Mouse (Mus musculus) forebrain, embryonic 13.5 days (tissue): ENCODE measurements around the gene Fam120a. TPM values are rescaled to one million over a fixed set of nuclear protein-coding genes. Genes with fewer than 3 reads are reported as not detected.

Experiments
- ATAC-seq: fragments of 200-750 bp; cut with Nextera tagmentation; 2 replicates; pipeline ENCODE4 v1.8.0; 2017
- H3K27ac ChIP-seq: fragments of 300-500 bp; sonication (generic); 2 replicates; pipeline ENCODE4 v1.5.1; 2015; ENCODE audit warnings: inconsistent platforms, mild to moderate bottlenecking, moderate library complexity
- H3K27me3 ChIP-seq: fragments of 300-500 bp; sonication (generic); 2 replicates; pipeline ENCODE4 v1.6.1; 2015; ENCODE audit warnings: mild to moderate bottlenecking, inconsistent platforms
- H3K36me3 ChIP-seq: fragments of 300-500 bp; sonication (generic); 2 replicates; pipeline ENCODE4 v1.6.1; 2015; ENCODE audit warnings: mild to moderate bottlenecking, inconsistent platforms; ENCODE audit not compliant: poor library complexity, severe bottlenecking
- H3K4me1 ChIP-seq: fragments of 300-500 bp; sonication (generic); 2 replicates; pipeline ENCODE4 v1.6.1; 2015; ENCODE audit warnings: inconsistent platforms
- H3K4me2 ChIP-seq: fragments of 300-500 bp; sonication (generic); 2 replicates; pipeline ENCODE4 v1.6.1; 2015; ENCODE audit warnings: inconsistent platforms, mild to moderate bottlenecking, moderate library complexity
- H3K4me3 ChIP-seq: fragments of 300-500 bp; sonication (generic); 2 replicates; pipeline ENCODE4 v1.5.1; 2015; ENCODE audit warnings: mild to moderate bottlenecking, inconsistent platforms
- H3K9ac ChIP-seq: fragments of 300-500 bp; sonication (generic); 2 replicates; pipeline ENCODE4 v1.6.1; 2015; ENCODE audit warnings: mild to moderate bottlenecking, inconsistent platforms
- H3K9me3 ChIP-seq: fragments of 300-500 bp; sonication (generic); replicated peaks from 2 replicates; pipeline ENCODE4 v1.6.1; 2016; ENCODE audit warnings: inconsistent platforms
- WGBS: fragments of 180-500 bp; shearing (Covaris S2); methylation state at CpG from one replicate; pipeline ENCODE4 v1.1.7; 2015; 5-methylcytosine and 5-hydroxymethylcytosine counted together
- polyA plus RNA-seq: library from polyadenylated mRNA; unstranded; fragments of >200 nt; fragmentation: Nextera tagmentation; extraction: Ambion mirVana; gene quantifications from 2 replicates; pipeline ENCODE4 v1.2.1, GENCODE M21; 2015

Gene Fam120a
- polyA plus RNA-seq: 16.0 and 16.3 TPM in 2 replicates

DNA sequence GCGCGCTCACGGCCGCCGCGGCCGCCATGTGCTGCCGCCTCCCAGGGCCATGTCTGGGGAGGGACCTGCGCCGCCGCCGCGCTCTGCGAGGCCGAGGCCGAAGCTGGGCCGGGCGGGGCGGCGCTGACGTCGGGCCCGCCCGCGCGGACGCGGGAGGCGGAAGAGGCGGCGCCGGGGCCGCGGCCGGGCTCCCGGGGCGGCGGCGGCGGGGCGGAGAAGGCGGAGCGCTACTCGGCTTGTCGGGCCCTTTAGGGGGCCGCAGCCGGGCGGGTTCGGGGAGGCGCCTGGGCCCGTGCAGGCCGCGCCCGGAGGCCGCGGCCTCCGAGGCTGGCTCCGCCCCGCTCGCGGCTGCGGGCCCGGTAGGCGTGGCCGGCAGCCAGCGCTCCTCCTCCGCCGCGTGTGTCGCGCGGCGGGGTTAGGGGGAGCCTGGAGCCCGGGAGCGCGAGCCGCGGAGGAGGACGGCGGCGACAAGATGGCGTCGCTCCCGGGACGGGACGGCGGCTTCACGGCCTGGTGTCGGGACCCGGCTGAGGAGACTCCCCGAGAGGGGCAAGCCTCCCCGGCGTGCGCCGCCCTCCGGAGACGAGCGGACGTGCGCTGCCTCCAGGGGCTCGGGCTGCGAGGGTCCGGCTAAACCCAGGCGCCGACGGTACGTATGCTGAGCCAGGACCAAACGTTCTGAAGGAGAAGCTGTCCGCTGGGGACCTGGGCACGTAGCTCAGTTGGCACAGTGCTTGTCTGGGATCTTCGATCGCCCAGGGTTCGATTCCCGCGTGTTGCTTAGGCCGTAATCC, at the start of gene Fam120a:
Fam120a (minus strand) TSS at position 62 of the 794 bp plus-strand sequence.
- H3K27me3 ChIP-seq: no peaks in the 10 kb centered on the region
- whole genome bisulfite sequencing: under 1% methylated on average over 55 of the region's 116 CpGs
- no peaks in the 10 kb centered on the region for H3K9me3 ChIP-seq
- H3K27ac ChIP-seq: peak within 1 kb of the TSS; percentile 97
- H3K4me2 ChIP-seq: peak within 1 kb of the TSS; percentile 100
- H3K4me3 ChIP-seq: peak within 1 kb of the TSS; percentile 89
- ATAC-seq: peak; percentile 93
- no peaks in the 10 kb centered on the region for H3K36me3 ChIP-seq
- H3K4me1 ChIP-seq: peaks cover 52% of the 10 kb centered on the region
- H3K9ac ChIP-seq: peak within 1 kb of the TSS; percentile 97

DNA sequence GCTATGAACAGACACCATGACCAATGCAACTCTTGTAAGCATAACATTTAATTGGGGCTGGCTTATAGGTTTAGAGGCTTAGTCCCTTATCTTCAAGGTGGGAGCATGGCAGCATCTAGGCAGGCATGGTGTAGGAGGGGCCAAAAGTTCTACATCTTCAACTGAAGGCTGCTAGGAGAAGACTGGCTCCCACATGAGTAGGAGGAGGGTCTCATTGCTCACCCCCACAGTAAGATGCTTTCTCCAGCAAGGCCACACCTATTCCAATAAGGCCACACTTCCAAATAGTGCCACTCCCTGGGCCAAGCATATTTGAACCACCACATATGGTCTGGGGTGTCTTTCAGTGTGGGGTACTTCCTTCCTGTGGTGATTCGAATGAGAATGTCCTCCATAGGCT, 49.6 kb upstream of the Fam120a start:
- H3K36me3 ChIP-seq: no peaks in the 10 kb centered on the region
- H3K27me3 ChIP-seq: no peaks in the 10 kb centered on the region
- WGBS: 100% methylated on average over 1 of the region's 1 CpGs
- ATAC-seq: no peak
- H3K27ac ChIP-seq: no peak overlapping the region
- peaks cover 8% of the 10 kb centered on the region; the same call in 1 of the 2 replicates for H3K9me3 ChIP-seq
- no peak overlapping the region for H3K4me2 ChIP-seq
- peaks cover 42% of the 10 kb centered on the region for H3K4me1 ChIP-seq
- no peak overlapping the region for H3K9ac ChIP-seq
- H3K4me3 ChIP-seq: no peak overlapping the region

DNA sequence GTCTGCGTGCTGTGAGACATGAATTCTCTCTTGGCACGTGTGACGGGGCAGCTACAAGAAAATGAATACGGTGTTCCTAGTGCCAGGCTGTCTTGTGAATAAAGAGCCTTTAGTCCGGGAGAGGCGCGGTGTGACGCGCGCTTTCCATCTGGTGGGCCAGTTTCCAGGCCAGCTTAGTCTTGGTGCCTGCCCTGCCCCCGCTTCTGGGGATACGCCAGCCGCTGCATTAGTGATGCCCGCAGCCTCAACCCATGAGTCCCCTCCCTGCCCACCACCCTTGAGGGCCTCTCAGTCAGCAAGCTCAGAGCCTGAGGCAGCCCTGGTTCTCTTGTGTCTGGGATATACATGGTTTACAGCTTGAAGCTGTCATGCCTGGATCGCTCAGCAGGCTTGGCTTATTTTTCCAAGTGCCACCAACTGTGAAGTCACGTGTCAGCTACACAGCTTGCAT, 48.5 kb upstream of the Fam120a start:
- Histone ChIP-seq H3K27me3 (no peaks in the 10 kb centered on the region), H3K4me1 (peaks cover 42% of the 10 kb centered on the region), H3K36me3 (no peaks in the 10 kb centered on the region), H3K9me3 (peaks cover 8% of the 10 kb centered on the region; the same call in 1 of the 2 replicates), H3K27ac (peak overlapping the region; percentile 97), H3K4me2 (peak overlapping the region; percentile 56), H3K4me3 (peak overlapping the region; percentile 26), H3K9ac (peak overlapping the region; percentile 52)
- peak; percentile 94 for ATAC-seq
- under 1% methylated on average over 16 of the region's 16 CpGs for WGBS

DNA sequence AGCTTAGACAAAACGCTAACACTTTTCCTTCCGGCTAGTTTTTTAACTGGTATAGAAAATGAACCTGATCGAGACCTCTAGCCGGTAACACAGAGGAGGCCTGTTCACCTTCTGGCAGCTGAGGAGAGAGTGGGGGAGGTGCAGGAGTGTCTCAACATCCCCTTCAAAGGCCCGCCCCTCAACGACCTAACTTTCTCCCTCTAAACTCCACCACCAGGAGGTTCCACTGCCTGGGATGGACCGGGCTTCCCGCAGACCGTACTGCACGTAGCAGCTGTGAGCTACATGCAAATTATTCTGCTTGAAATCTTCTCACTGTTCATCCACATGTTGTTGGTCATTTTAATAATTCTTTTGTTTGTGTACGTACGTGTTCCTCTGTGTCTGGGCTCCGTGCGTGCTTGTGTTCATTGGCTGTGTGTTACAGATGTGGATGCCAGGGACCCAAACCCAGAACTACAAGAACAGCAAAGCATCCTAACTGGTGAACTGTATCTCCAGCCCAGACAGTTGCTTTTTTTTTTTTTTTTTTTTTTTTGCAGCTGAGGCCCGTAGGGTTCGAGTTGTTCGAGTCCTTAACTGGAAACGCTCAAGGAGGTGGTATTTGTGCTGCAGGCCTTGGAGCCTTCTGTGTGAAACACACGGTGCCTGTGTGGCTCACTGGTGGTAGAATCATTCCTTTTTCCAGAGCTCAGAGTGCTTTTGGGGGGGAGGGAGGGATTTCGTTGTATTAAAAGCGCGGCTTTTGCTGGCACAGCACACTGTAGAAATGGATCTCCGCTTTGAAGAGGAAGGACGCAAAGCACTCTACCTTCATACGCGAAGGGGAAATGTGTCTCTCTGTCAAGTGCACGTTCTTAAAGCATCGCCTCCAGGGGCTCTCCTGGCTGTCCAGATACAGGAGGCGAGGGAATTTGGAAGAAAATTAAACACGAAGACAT, 47.8 kb upstream of the Fam120a start:
- H3K9ac ChIP-seq: peak overlapping the region; percentile 52
- H3K4me2 ChIP-seq: peak overlapping the region; percentile 56
- H3K27me3 ChIP-seq: no peaks in the 10 kb centered on the region
- H3K27ac ChIP-seq: peak overlapping the region; percentile 97
- peaks cover 8% of the 10 kb centered on the region; the same call in 1 of the 2 replicates for H3K9me3 ChIP-seq
- 2% methylated on average over 30 of the region's 30 CpGs for WGBS
- peaks cover 42% of the 10 kb centered on the region for H3K4me1 ChIP-seq
- peak overlapping the region; percentile 26 for H3K4me3 ChIP-seq
- peak; percentile 73 for ATAC-seq
- no peaks in the 10 kb centered on the region for H3K36me3 ChIP-seq

DNA sequence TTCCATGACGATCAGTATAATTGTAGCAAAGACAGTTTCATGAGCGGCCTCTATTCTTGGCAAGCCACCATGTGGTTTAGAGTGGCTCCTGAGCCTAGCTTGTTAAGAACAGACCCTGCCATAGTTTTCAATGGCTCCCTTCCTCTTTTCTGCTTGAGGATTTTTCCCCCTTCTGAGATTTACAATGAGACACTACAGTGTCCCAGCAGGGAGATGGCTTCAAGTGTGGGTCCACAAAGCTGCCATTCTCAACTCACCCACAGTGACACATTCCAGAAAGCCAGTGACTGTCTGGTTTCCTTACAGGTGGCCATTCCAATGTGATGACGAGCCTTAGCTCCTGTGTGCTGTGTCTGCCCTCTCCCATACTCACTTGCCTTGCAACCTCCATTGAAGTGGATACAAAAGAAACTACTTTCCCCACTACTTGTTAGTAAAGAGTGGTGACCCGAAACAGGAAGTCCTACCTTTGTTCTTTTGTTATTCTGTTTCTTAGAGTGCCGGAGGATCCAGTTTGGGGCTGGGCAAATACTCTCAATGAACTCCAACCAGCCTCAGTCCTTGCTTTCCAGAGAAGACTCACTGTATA, 45.5 kb upstream of the Fam120a start:
- Histone ChIP-seq H3K4me1 (peaks cover 36% of the 10 kb centered on the region), H3K27me3 (0 out of 2 replicates have a peak, but pooled peaks cover 3% of the 10 kb centered on the region), H3K36me3 (no peaks in the 10 kb centered on the region), H3K9ac (no peak overlapping the region), H3K27ac (no peak overlapping the region), H3K4me3 (no peak overlapping the region), H3K9me3 (peaks cover 8% of the 10 kb centered on the region; the same call in 1 of the 2 replicates), H3K4me2 (no peak overlapping the region)
- 10% methylated on average over 5 of the region's 5 CpGs for WGBS
- no peak for ATAC-seq

DNA sequence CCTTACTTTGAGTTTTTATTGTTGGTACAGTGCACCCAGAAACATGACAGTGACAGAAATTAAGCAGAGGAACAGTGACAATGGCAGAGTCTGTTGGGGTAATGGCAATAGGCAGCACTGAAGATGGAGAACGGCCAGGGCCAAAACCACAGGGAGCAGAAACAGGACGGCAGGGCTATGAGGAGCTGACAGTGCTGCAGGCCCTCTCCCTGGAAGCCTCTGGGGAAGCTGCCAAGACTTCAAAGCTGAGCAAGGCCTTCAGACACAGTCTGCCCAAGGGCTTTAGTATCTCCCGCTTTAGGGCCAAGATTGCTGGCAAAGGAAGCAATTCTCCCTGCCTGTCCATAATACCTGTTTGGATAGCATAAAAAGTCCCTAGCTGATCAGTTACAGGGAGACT, 33.9 kb upstream of the Fam120a start:
- Histone ChIP-seq H3K4me3 (no peak overlapping the region), H3K27ac (no peak overlapping the region), H3K36me3 (no peaks in the 10 kb centered on the region), H3K4me2 (no peak overlapping the region), H3K4me1 (0 out of 2 replicates have a peak, but pooled peaks cover 2% of the 10 kb centered on the region), H3K9me3 (no peaks in the 10 kb centered on the region), H3K27me3 (no peaks in the 10 kb centered on the region), H3K9ac (no peak overlapping the region)
- no peak for ATAC-seq
- 54% methylated on average over 3 of the region's 3 CpGs for WGBS

DNA sequence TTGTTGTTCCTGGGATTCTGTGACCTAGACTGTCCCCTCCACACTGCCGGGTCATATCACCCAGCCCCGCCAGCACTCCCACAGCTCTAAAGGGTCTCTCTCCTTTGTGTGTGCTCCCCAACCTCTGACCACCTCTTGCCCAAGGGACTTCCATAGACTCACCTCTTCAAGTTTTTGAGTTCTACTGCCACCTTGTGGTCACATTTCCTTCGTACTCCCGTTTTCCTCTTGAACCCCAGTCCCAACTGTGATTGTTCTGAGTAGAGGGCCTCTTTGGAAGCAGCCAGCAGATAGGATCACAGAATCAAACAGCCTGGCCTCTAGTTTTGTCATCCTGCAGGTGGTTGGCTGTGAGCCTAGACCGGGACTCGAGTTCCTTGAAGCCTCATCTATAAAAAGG, 30.8 kb upstream of the Fam120a start:
- ATAC-seq: no peak
- H3K4me3 ChIP-seq: no peak overlapping the region

DNA sequence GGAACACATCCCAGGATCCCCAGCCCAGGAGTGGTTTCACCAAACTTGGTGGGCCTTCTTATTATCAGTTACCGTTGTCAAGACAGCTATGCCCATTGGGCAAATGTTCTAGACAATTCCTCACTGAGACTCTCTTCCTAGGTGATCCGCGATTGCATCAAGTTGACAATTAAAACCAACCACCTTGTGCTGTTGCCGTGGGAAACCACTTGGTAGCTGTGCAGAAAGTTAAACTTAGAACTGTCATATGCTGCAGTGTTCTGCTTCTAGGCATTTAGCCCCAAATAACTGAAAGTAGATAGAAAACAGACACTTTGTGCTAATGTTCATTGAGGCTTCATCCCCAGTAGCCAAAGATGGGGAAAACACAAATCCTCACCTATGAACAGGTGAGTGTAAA, 28.9 kb upstream of the Fam120a start:
- Histone ChIP-seq H3K9ac (no peak overlapping the region), H3K4me2 (no peak overlapping the region), H3K27ac (no peak overlapping the region), H3K36me3 (no peaks in the 10 kb centered on the region), H3K27me3 (no peaks in the 10 kb centered on the region), H3K9me3 (no peaks in the 10 kb centered on the region), H3K4me3 (no peak overlapping the region), H3K4me1 (peaks cover 12% of the 10 kb centered on the region; the same call in 1 of the 2 replicates)
- WGBS: 87% methylated on average over 4 of the region's 4 CpGs
- no peak for ATAC-seq

More for the DNA sequence above, 30.8 kb upstream of the Fam120a start:
- no peaks in the 10 kb centered on the region for H3K27me3 ChIP-seq
- H3K27ac ChIP-seq: no peak overlapping the region
- no peaks in the 10 kb centered on the region for H3K9me3 ChIP-seq
- 11% methylated on average over 6 of the region's 6 CpGs for WGBS
- no peak overlapping the region for H3K9ac ChIP-seq
- no peaks in the 10 kb centered on the region for H3K36me3 ChIP-seq
- peaks cover 12% of the 10 kb centered on the region; the same call in 1 of the 2 replicates for H3K4me1 ChIP-seq
- no peak overlapping the region for H3K4me2 ChIP-seq

DNA sequence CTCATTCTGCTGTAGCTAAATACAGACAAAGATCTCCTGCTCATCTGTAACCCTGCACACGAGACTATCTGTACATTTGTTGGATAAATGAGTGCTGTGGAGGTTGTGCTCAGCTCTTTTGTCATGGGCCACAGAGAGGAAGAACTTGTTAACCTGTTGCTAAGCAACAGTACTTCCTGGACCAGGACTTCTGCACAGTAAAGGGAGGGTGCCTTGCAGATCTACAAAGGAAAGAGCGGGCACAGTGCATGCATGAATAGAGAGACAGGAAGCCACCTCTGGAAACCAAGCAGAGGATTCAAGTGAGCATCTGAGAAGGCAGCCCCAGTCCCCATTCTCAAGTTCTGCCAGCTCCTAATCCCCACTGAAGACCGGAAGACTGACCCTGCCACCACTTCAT, 27.1 kb upstream of the Fam120a start:
- Histone ChIP-seq H3K9ac (no peak overlapping the region), H3K9me3 (no peaks in the 10 kb centered on the region; the same call in 1 of the 2 replicates), H3K27me3 (no peaks in the 10 kb centered on the region), H3K4me2 (no peak overlapping the region), H3K4me3 (no peak overlapping the region), H3K36me3 (no peaks in the 10 kb centered on the region), H3K27ac (no peak overlapping the region), H3K4me1 (peaks cover 12% of the 10 kb centered on the region; the same call in 1 of the 2 replicates)
- ATAC-seq: peak; percentile 68
- 7% methylated on average over 3 of the region's 3 CpGs for WGBS

DNA sequence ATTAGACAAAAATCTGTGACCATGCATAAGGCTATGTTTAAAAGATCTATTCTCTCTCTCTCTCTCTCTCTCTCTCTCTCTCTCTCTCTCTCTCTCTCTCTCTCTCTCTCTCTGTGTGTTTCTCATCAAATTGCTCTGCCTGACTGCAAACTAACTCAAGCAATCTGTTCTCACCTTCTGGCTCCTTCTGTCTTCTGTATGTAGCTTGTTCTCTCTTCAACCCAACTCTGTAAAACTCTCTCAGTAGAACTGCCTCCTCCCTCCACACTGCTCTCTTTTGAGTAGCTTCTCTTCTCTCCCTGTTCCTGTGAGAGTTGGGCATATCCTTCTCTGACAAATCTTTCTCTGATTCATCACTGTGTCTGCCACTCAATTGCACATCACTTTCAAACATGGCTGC, 25.1 kb upstream of the Fam120a start:
- Histone ChIP-seq H3K27ac (no peak overlapping the region), H3K9me3 (no peaks in the 10 kb centered on the region; the same call in 1 of the 2 replicates), H3K9ac (no peak overlapping the region), H3K36me3 (no peaks in the 10 kb centered on the region), H3K27me3 (no peaks in the 10 kb centered on the region), H3K4me3 (no peak overlapping the region), H3K4me1 (peaks cover 10% of the 10 kb centered on the region; the same call in 1 of the 2 replicates), H3K4me2 (no peak overlapping the region)
- no peak for ATAC-seq

DNA sequence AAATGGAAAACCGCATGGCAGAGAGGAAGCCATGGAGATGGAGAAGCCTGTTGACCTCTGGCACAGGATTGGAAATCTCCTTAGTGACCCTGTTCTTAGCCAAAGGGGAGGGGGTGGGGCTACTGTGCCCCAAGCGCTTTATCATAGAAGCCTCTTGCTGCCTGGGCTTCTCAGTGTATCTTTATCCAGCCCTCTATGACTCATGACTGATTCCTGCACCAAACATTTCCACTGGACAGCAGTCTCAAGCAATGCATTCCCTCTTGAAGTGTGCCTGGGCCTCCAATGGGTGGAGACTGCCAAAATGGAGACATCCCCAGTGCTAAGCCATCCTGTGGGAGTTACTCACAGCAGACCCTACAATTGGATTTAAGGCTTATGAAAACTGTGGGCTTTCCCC, 22.3 kb upstream of the Fam120a start:
- ATAC-seq: no peak
- H3K9me3 ChIP-seq: no peaks in the 10 kb centered on the region; the same call in 1 of the 2 replicates
- no peaks in the 10 kb centered on the region for H3K27me3 ChIP-seq
- H3K27ac ChIP-seq: no peak overlapping the region
- no peak overlapping the region for H3K4me3 ChIP-seq
- 90% methylated on average over 2 of the region's 2 CpGs for WGBS
- no peaks in the 10 kb centered on the region for H3K36me3 ChIP-seq
- no peak overlapping the region for H3K4me2 ChIP-seq
- H3K4me1 ChIP-seq: peaks cover 7% of the 10 kb centered on the region; the same call in 1 of the 2 replicates
- H3K9ac ChIP-seq: no peak overlapping the region
